Mouse (Mus musculus) liver (tissue): ENCODE measurements around the gene Hnrnpll.
"Not testable (repeated sequence)": the region's sequence is repeated elsewhere in the genome, so short reads cannot be mapped to it uniquely, and the experiment has no call there.

ENCODE experiments used
- DNase-seq: peaks from one replicate; pipeline ENCODE4 v3.0.0-alpha.2; 2020; ENCODE audit warnings: mixed read lengths

The Hnrnpll gene

GRCm38 (mm10) chr17:80058501-80058900 is 3.6 kb downstream of the Hnrnpll start:
- no peak for DNase-seq

GRCm38 (mm10) chr17:80053931-80054734 is 8.0 kb downstream of the Hnrnpll start:
- no peak for DNase-seq

GRCm38 (mm10) chr17:80051682-80052081 is 10.5 kb downstream of the Hnrnpll start:
- DNase-seq = no peak

GRCm38 (mm10) chr17:80049300-80049699 is 12.8 kb downstream of the Hnrnpll start:
- DNase-seq = not testable (repeated sequence)

GRCm38 (mm10) chr17:80048230-80048629 is 13.9 kb downstream of the Hnrnpll start:
- peak; percentile 55 for DNase-seq

GRCm38 (mm10) chr17:80041739-80042138 is 20.4 kb downstream of the Hnrnpll start:
- no peak for DNase-seq

- no peak for DNase-seq
Observed at GRCm38 (mm10) chr17:80028675-80029074, 33.5 kb downstream of the Hnrnpll start.

GRCm38 (mm10) chr17:80026189-80026936 is 35.8 kb downstream of the Hnrnpll start:
- DNase-seq = no peak

GRCm38 (mm10) chr17:80022090-80022489 is 40.0 kb downstream of the Hnrnpll start:
- DNase-seq = no peak

- no peak for DNase-seq
Observed at GRCm38 (mm10) chr17:80020495-80020894, 41.6 kb downstream of the Hnrnpll start.

GRCm38 (mm10) chr17:80018976-80019541 is 43.1 kb downstream of the Hnrnpll start:
- DNase-seq = peak; percentile 69

- DNase-seq = no peak
Observed at GRCm38 (mm10) chr17:80018239-80018975, 43.7 kb downstream of the Hnrnpll start.

GRCm38 (mm10) chr17:80017389-80017788 is 44.7 kb downstream of the Hnrnpll start:
- DNase-seq = peak; percentile 77

- DNase-seq = not testable (repeated sequence)
Observed at GRCm38 (mm10) chr17:80016400-80016799, 45.7 kb downstream of the Hnrnpll start.

- no peak for DNase-seq
Observed at GRCm38 (mm10) chr17:80014361-80014809, 47.7 kb downstream of the Hnrnpll start.

GRCm38 (mm10) chr17:80009926-80010325 is 52.2 kb downstream of the Hnrnpll start:
- DNase-seq = no peak

- DNase-seq = peak; percentile 61
Observed at GRCm38 (mm10) chr17:80008847-80009246, 53.3 kb downstream of the Hnrnpll start.

GRCm38 (mm10) chr17:80004345-80005239 is 57.5 kb downstream of the Hnrnpll start:
- DNase-seq = peak; percentile 83

GRCm38 (mm10) chr17:80003851-80004250 is 58.3 kb downstream of the Hnrnpll start:
- not testable (repeated sequence) for DNase-seq

GRCm38 (mm10) chr17:80002385-80002852 is 59.7 kb downstream of the Hnrnpll start:
- DNase-seq = no peak

- no peak for DNase-seq
Observed at GRCm38 (mm10) chr17:79999631-80000030, 62.5 kb downstream of the Hnrnpll start.

GRCm38 (mm10) chr17:79998986-79999385 is 63.1 kb downstream of the Hnrnpll start:
- no peak for DNase-seq
